Mouse (Mus musculus) lung, embryonic 16.5 days (tissue): ENCODE measurements around the gene Ngf. TPM values are rescaled to one million over a fixed set of nuclear protein-coding genes. Genes with fewer than 3 reads are reported as not detected.

Source experiments
- ATAC-seq: fragments of 200-750 bp; cut with Nextera tagmentation; 2 replicates; pipeline ENCODE4 v1.8.0; 2017; ENCODE audit warnings: low read depth, mild to moderate bottlenecking, moderate library complexity
- H3K27ac ChIP-seq: fragments of 300-500 bp; sonication (generic); 2 replicates; pipeline ENCODE4 v1.5.1; 2014; ENCODE audit warnings: mild to moderate bottlenecking, control low read depth, low read length
- H3K27me3 ChIP-seq: fragments of 300-500 bp; sonication (generic); 2 replicates; pipeline ENCODE4 v1.6.1; 2014; ENCODE audit warnings: low read depth, low read length, mixed read lengths; ENCODE audit not compliant: control insufficient read depth, insufficient read depth
- H3K36me3 ChIP-seq: fragments of 300-500 bp; sonication (generic); 2 replicates; pipeline ENCODE4 v1.6.1; 2014; ENCODE audit warnings: low read length; ENCODE audit not compliant: control insufficient read depth, insufficient read depth
- H3K4me1 ChIP-seq: fragments of 300-500 bp; sonication (generic); replicated peaks from 2 replicates; pipeline ENCODE4 v1.6.1; 2014; ENCODE audit warnings: low read length, mixed read lengths; ENCODE audit not compliant: control insufficient read depth, insufficient read depth
- H3K4me2 ChIP-seq: fragments of 300-500 bp; sonication (generic); 2 replicates; pipeline ENCODE4 v1.6.1; 2014; ENCODE audit warnings: low read depth, low read length, control low read depth
- H3K4me3 ChIP-seq: fragments of 300-500 bp; sonication (generic); 2 replicates; pipeline ENCODE4 v1.5.1; 2014; ENCODE audit warnings: mild to moderate bottlenecking, low read length, control low read depth
- H3K9ac ChIP-seq: fragments of 300-500 bp; sonication (generic); 2 replicates; pipeline ENCODE4 v1.6.1; 2014; ENCODE audit warnings: low read length, control low read depth
- H3K9me3 ChIP-seq: fragments of 300-500 bp; sonication (generic); 2 replicates; pipeline ENCODE4 v1.6.1; 2016; ENCODE audit warnings: low read length; ENCODE audit not compliant: control insufficient read depth
- WGBS: fragments of 180-500 bp; shearing (Covaris S2); extraction: QIAGEN DNeasy Blood & Tissue Kit; methylation state at CpG from one replicate; pipeline ENCODE4 v1.1.7; 2014; 5-methylcytosine and 5-hydroxymethylcytosine counted together
- polyA plus RNA-seq: library from polyadenylated mRNA; unstranded; fragments of >200 nt; fragmentation: Nextera tagmentation; extraction: Ambion mirVana; gene quantifications from 2 replicates; pipeline ENCODE4 v1.2.1, GENCODE M21; 2015

The Ngf gene
- polyA plus RNA-seq, 1 experiment from 2014 or later: 1.3 TPM

DNA sequence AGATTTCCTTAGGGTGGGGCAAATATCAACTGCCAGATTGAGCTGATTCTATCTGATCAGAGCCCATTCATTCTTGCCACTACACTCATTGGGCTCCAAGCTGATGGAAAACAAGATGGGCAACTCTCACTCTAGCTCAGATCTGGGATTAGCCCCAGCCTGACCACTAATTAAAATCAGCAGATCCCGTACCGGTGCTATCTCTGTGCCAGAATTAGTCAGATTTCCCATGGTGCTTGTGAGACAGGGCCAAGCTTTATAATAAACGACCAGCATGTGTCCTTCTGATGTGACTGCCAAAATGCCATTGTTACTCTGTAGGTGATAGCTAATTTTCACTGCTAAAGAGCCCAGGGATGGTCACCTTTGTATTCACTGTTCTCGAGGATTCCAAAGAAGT lies 31.5 kb downstream of the Ngf start:
- H3K9me3 ChIP-seq: no peaks in the 10 kb centered on the region
- H3K27ac ChIP-seq: no peak overlapping the region
- no peak overlapping the region for H3K4me3 ChIP-seq
- H3K4me2 ChIP-seq: no peak overlapping the region
- H3K36me3 ChIP-seq: no peaks in the 10 kb centered on the region
- 79% methylated on average over 4 of the region's 4 CpGs for WGBS
- no peak for ATAC-seq
- H3K27me3 ChIP-seq: no peaks in the 10 kb centered on the region
- H3K9ac ChIP-seq: no peak overlapping the region
- no peaks in the 10 kb centered on the region for H3K4me1 ChIP-seq

DNA sequence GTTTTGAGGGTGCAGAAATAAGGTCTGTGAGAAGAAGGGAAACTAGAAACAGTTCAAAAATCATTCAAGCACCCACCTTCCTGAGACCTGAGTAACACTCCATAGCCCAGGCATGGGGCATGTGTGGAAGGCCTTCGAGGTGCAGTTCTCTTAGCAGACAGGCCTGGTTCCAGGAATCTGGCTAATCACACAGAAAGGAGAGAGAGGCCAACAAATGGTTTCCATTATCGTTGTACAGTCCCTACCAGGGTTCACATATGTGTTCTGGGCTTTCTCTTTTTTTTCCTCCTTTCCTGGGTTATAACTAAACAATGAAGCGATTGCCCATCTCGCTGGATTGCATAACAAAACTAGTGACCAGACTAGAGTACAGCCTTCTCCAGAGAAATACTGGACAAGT lies 35.4 kb downstream of the Ngf start:
- Histone ChIP-seq H3K4me2 (no peak overlapping the region), H3K27me3 (no peaks in the 10 kb centered on the region), H3K9me3 (no peaks in the 10 kb centered on the region), H3K4me3 (no peak overlapping the region), H3K27ac (no peak overlapping the region), H3K36me3 (no peaks in the 10 kb centered on the region), H3K9ac (no peak overlapping the region), H3K4me1 (no peaks in the 10 kb centered on the region)
- ATAC-seq: no peak
- WGBS: 76% methylated on average over 4 of the region's 4 CpGs

DNA sequence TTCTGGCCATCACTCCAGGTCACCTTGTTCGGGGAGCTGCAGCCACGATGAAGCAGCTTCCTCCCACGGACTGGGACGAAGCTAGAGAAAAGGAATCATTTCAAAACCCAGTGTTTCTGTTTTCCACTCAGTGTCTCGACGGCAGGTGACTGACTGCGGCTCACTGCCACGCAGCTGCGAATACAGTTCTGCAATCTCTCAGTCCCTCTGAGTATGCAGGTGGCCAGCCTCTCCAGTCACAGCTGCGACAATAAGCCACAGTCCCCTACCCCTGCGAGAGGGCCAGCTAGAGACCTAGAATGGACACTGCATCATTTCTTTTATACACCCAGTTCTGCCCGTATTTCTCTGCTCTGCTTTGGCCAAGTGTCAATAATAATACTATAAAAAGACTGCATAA lies 36.3 kb downstream of the Ngf start:
- Histone ChIP-seq H3K36me3 (no peaks in the 10 kb centered on the region), H3K27ac (no peak overlapping the region), H3K9me3 (no peaks in the 10 kb centered on the region), H3K4me1 (no peaks in the 10 kb centered on the region), H3K4me2 (no peak overlapping the region), H3K27me3 (no peaks in the 10 kb centered on the region), H3K4me3 (no peak overlapping the region), H3K9ac (no peak overlapping the region)
- ATAC-seq: no peak
- WGBS: 52% methylated on average over 12 of the region's 12 CpGs

DNA sequence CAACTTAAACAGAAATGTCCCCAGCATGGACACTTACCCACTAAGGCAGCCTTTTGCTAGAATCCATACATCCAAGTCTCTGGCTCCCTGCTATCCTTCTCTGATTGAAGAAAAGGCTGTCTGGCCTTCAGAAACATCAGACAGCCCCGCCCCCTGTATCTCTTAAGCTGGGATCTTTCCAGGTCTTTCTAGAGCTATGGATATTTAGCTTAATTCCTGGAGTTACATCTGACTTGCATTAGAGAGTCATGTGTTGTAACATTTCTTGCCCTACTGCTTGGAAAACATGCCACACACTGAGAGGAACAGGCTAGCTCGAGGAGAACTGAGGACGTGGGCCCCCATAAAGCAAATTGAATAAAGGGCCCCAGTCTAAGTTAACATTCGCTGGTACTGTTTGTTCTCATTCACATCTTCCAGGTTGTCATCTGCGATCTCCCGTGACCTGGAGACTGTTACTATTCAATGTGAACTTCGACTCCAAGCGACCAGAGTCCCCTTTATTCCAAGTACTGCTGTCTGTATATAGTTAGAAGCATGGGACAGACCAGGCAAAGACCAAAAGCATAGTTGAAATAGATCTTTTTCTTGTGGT lies 38.0 kb downstream of the Ngf start:
- ATAC-seq: no peak

DNA sequence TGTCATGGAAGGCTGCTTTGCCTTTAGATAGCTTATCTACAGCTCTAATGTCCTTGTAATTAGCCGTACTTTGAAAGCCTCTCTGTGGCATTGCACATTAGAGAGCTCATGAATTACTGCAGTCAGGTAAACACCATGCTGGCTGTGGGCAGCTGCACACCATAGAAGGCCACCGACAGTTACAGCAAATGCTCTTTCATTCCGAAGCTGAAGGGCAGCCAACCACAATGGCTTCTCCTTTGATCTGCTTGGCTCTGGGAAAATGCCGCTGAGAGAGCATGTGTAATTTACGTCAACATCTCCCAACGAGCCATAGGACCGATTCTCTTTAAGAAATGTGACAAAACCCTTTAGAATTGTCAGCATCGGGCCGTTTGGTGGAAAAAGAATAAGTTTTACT lies 38.7 kb downstream of the Ngf start:
- no peak for ATAC-seq
- no peaks in the 10 kb centered on the region for H3K4me1 ChIP-seq
- no peaks in the 10 kb centered on the region for H3K27me3 ChIP-seq
- H3K4me3 ChIP-seq: no peak overlapping the region
- no peak overlapping the region for H3K27ac ChIP-seq
- no peak overlapping the region for H3K9ac ChIP-seq
- no peak overlapping the region for H3K4me2 ChIP-seq
- H3K36me3 ChIP-seq: no peaks in the 10 kb centered on the region
- no peaks in the 10 kb centered on the region for H3K9me3 ChIP-seq
- WGBS: 49% methylated on average over 9 of the region's 9 CpGs

More for the DNA sequence above, 38.0 kb downstream of the Ngf start:
- WGBS: 80% methylated on average over 8 of the region's 8 CpGs
- H3K27ac ChIP-seq: no peak overlapping the region
- H3K36me3 ChIP-seq: no peaks in the 10 kb centered on the region
- no peaks in the 10 kb centered on the region for H3K27me3 ChIP-seq
- H3K9ac ChIP-seq: no peak overlapping the region
- no peak overlapping the region for H3K4me2 ChIP-seq
- no peaks in the 10 kb centered on the region for H3K9me3 ChIP-seq
- H3K4me1 ChIP-seq: no peaks in the 10 kb centered on the region
- no peak overlapping the region for H3K4me3 ChIP-seq

DNA sequence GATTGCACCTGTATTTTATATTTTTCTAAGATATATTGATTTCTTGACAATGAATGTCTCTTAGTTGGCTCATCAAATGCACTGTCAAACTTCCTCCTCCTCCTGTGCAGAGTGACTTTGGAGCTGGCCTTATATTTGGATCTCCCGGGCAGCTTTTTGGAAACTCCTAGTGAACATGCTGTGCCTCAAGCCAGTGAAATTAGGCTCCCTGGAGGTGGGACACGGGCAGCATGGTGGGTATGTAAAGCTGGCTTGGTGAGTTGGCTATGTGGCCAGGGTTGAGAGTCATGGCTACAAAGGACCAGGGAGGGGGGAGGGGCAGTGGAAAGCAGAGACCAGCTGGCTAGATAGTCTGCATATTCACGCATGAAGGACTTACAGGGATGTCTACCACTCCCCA lies 39.9 kb downstream of the Ngf start:
- Histone ChIP-seq H3K27me3 (no peaks in the 10 kb centered on the region), H3K4me1 (no peaks in the 10 kb centered on the region), H3K36me3 (no peaks in the 10 kb centered on the region), H3K9ac (no peak overlapping the region), H3K9me3 (no peaks in the 10 kb centered on the region), H3K4me2 (no peak overlapping the region), H3K27ac (no peak overlapping the region), H3K4me3 (no peak overlapping the region)
- WGBS: 71% methylated on average over 3 of the region's 3 CpGs
- ATAC-seq: no peak

DNA sequence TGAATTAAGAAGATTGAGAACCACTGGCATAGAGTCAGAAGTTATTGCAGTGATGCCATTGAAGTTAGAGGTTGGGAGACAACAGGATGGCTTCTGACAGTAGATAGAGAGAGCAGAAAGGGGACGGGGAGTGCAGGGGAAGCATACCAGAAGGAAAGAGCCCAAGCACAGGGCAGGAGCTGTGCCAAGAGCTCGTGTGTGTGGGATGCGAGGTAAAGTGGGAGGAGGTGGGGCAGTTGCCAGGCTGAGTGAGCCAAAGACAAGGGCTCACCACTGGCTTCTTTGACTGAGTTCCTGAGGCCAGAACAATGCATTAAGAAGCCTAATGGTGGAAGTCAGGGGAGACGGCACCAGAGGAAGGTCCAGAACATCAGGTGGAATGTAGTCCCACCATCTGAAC lies 47.2 kb downstream of the Ngf start:
- WGBS: 59% methylated on average over 4 of the region's 4 CpGs
- Histone ChIP-seq H3K4me3 (no peak overlapping the region), H3K36me3 (no peaks in the 10 kb centered on the region), H3K4me2 (no peak overlapping the region), H3K9me3 (no peaks in the 10 kb centered on the region), H3K27me3 (no peaks in the 10 kb centered on the region), H3K4me1 (no peaks in the 10 kb centered on the region), H3K27ac (no peak overlapping the region), H3K9ac (no peak overlapping the region)
- ATAC-seq: no peak

DNA sequence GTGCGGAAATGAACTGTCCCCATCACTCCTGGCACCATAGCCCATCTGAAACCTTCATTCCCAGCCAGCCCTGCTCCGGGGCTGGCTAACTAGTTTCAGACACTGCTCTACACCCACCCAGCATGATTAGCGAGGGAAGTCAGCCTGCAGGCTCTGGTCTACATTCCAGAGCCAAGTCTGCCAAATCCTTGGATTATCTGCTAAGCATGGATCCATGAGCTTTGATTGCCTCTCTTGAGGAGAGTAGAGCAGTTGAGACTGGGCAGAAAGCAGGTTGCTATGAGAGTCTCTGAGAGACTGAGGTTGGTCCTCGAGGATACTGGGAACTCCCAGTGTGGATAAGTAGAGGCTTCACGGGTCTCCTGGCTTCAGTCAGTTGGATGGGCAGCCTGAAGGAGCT lies 51.3 kb downstream of the Ngf start:
- no peak overlapping the region for H3K27ac ChIP-seq
- H3K9me3 ChIP-seq: no peaks in the 10 kb centered on the region
- 68% methylated on average over 5 of the region's 5 CpGs for WGBS
- no peak overlapping the region for H3K4me2 ChIP-seq
- H3K9ac ChIP-seq: no peak overlapping the region
- no peak overlapping the region for H3K4me3 ChIP-seq
- H3K36me3 ChIP-seq: no peaks in the 10 kb centered on the region
- H3K27me3 ChIP-seq: no peaks in the 10 kb centered on the region
- no peaks in the 10 kb centered on the region; the same call in 1 of the 2 replicates for H3K4me1 ChIP-seq
- no peak for ATAC-seq

DNA sequence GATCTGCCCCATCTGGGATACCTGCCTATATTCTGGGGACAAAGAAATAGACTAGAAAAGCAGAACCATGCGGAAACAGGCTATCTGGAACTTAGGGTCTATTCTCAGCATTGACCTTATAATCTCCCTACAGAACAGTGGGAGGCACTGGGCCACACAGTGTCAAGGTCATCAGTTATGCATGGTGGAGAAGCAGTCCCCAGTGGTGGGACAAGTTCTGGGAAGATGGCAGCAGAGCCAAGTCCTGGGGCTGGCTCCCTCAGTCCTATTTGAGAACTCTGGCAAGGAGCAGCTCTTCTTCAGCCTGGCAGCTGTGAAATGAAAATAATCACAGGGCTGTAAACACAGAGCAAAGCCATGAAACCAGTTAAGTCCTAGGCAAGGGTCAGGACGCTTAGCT lies 54.0 kb downstream of the Ngf start:
- no peak overlapping the region for H3K27ac ChIP-seq
- H3K4me1 ChIP-seq: peaks cover 11% of the 10 kb centered on the region; the same call in 1 of the 2 replicates
- H3K4me2 ChIP-seq: no peak overlapping the region
- no peaks in the 10 kb centered on the region for H3K36me3 ChIP-seq
- no peak for ATAC-seq
- no peak overlapping the region for H3K4me3 ChIP-seq
- H3K9me3 ChIP-seq: no peaks in the 10 kb centered on the region
- H3K27me3 ChIP-seq: no peaks in the 10 kb centered on the region
- WGBS: 87% methylated on average over 2 of the region's 2 CpGs
- H3K9ac ChIP-seq: no peak overlapping the region

- 49% methylated on average over 7 of the region's 7 CpGs for WGBS
- H3K27ac ChIP-seq: no peak overlapping the region
- no peak overlapping the region for H3K4me3 ChIP-seq
- no peaks in the 10 kb centered on the region for H3K36me3 ChIP-seq
- no peak overlapping the region for H3K4me2 ChIP-seq
- H3K27me3 ChIP-seq: no peaks in the 10 kb centered on the region
- no peaks in the 10 kb centered on the region for H3K9me3 ChIP-seq
- no peak for ATAC-seq
- peaks cover 11% of the 10 kb centered on the region; the same call in 1 of the 2 replicates for H3K4me1 ChIP-seq
- no peak overlapping the region for H3K9ac ChIP-seq
Measured at GRCm38 (mm10) chr3:102524951-102525350, 55.2 kb downstream of the Ngf start.
